Mouse (Mus musculus) stomach, postnatal 0 days (tissue): ENCODE measurements around the gene Gm28308. TPM values are rescaled to one million over a fixed set of nuclear protein-coding genes. Genes with fewer than 3 reads are reported as not detected.

Experiments used
- ATAC-seq: fragments of 200-750 bp; cut with Nextera tagmentation; 2 replicates; pipeline ENCODE4 v1.8.0; 2017; ENCODE audit not compliant: low FRiP score, low TSS enrichment
- DNase-seq: peaks from one replicate; pipeline ENCODE4 v3.0.0-alpha.2; 2016; ENCODE audit warnings: low spot score
- H3K27ac ChIP-seq: fragments of 300-500 bp; sonication (generic); replicated peaks from 2 replicates; pipeline ENCODE4 v1.5.1; 2014; ENCODE audit warnings: mild to moderate bottlenecking, control low read depth
- H3K27me3 ChIP-seq: fragments of 300-500 bp; sonication (generic); 2 replicates; pipeline ENCODE4 v1.6.1; 2014; ENCODE audit warnings: low read length; ENCODE audit not compliant: control insufficient read depth, insufficient read depth
- H3K36me3 ChIP-seq: fragments of 300-500 bp; sonication (generic); 2 replicates; pipeline ENCODE4 v1.6.1; 2014; ENCODE audit warnings: low read length, mixed read lengths; ENCODE audit not compliant: control insufficient read depth, insufficient read depth
- H3K4me1 ChIP-seq: fragments of 300-500 bp; sonication (generic); replicated peaks from 2 replicates; pipeline ENCODE4 v1.6.1; 2014; ENCODE audit warnings: antibody characterized with exemption; ENCODE audit not compliant: control insufficient read depth, insufficient read depth
- H3K4me2 ChIP-seq: fragments of 300-500 bp; sonication (generic); replicated peaks from 2 replicates; pipeline ENCODE4 v1.6.1; 2014; ENCODE audit warnings: low read depth, mild to moderate bottlenecking, control low read depth, moderate library complexity
- H3K4me3 ChIP-seq: fragments of 300-500 bp; sonication (generic); 2 replicates; pipeline ENCODE4 v1.5.1; 2014; ENCODE audit warnings: low read depth, low read length, control low read depth
- H3K9ac ChIP-seq: fragments of 300-500 bp; sonication (generic); 2 replicates; pipeline ENCODE4 v1.6.1; 2014; ENCODE audit warnings: mild to moderate bottlenecking, low read length, control low read depth, mixed read lengths
- H3K9me3 ChIP-seq: fragments of 300-500 bp; sonication (generic); 2 replicates; pipeline ENCODE4 v1.6.1; 2016; ENCODE audit warnings: low read length; ENCODE audit not compliant: control insufficient read depth
- CTCF ChIP-seq: IDR thresholded peaks from 2 replicates; pipeline ENCODE4 v1.5.1; 2016; ENCODE audit warnings: antibody characterized with exemption, low read depth, mild to moderate bottlenecking, moderate library complexity
- EP300 ChIP-seq: optimal IDR thresholded peaks from 2 replicates; pipeline ENCODE3; 2016; ENCODE audit warnings: antibody characterized with exemption
- WGBS: fragments of 180-500 bp; shearing (Covaris S2); extraction: QIAGEN DNeasy Blood & Tissue Kit; methylation state at CpG from one replicate; pipeline ENCODE4 v1.1.7; 2014; 5-methylcytosine and 5-hydroxymethylcytosine counted together
- polyA plus RNA-seq: library from polyadenylated mRNA; unstranded; fragments of >200 nt; fragmentation: Nextera tagmentation; extraction: Ambion mirVana; gene quantifications from 2 replicates; pipeline ENCODE4 v1.2.1, GENCODE M21; 2015

The Gm28308 gene
- polyA plus RNA-seq, 1 experiment from 2014 or later, result not detected

DNA sequence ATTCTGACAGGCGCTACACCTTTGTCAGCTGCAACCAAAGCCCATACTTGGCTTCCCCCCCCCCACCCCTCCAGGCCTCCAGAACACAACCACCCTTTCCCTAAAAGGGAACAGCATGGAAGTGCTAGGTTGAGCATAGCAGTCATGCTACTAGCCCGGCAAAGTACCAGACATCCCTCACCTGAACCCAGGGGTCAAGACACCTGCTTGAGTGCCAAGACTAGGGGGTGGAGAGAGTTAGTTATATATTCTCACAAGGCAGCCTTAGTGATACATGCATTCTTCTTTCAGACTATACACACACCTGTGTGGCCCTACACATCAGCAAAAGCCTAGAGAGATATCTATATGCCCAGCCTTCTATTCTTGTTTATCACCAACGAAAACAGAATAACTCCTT, 27.3 kb downstream of the Gm28308 start:
- no peak overlapping the region for H3K9ac ChIP-seq
- peak overlapping the region; percentile 1; the same call in 1 of the 2 replicates for H3K4me2 ChIP-seq
- no peaks in the 10 kb centered on the region for H3K9me3 ChIP-seq
- TF ChIP-seq EP300, result no peak
- H3K4me1 ChIP-seq, result peaks cover 3% of the 10 kb centered on the region; the same call in 1 of the 2 replicates
- H3K27ac ChIP-seq, result no peak overlapping the region
- WGBS, result 45% methylated on average over 3 of the region's 3 CpGs
- no peaks in the 10 kb centered on the region for H3K36me3 ChIP-seq
- ATAC-seq (no peak), DNase-seq (no peak)
- no peak overlapping the region for H3K4me3 ChIP-seq
- H3K27me3 ChIP-seq, result peaks cover 2% of the 10 kb centered on the region; the same call in 1 of the 2 replicates

DNA sequence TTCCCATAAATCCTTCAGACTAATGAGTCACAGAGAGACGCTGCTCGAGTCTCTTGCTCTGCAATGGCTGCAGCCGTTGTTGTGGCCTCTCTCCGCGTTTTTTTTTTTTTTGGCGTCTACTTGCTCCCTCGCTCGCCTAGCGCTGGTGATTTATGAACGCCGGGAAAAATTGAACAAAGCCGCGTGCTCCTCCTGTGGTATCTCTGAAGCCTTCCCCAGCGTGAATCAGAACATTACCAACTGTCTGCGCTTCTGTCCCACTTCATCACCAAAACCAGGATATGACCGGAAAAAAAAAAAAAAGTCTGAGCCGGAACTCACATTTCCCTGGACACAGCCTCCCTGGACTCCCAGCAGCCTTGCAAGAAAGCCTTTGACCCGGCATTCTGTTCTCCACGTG, 27.9 kb downstream of the Gm28308 start:
- Histone ChIP-seq H3K9me3 (no peaks in the 10 kb centered on the region), H3K36me3 (no peaks in the 10 kb centered on the region), H3K4me1 (peaks cover 3% of the 10 kb centered on the region; the same call in 1 of the 2 replicates), H3K9ac (peak overlapping the region; percentile 18; the same call in 1 of the 2 replicates), H3K27me3 (peaks cover 2% of the 10 kb centered on the region; the same call in 1 of the 2 replicates), H3K4me3 (0 out of 2 replicates have a peak overlapping the region, but pooled peaks have one; percentile 17), H3K27ac (0 out of 2 replicates have a peak overlapping the region, but pooled peaks have one; percentile 35), H3K4me2 (peak overlapping the region; percentile 34; the same call in 1 of the 2 replicates)
- TF ChIP-seq EP300 (no peak), CTCF (no peak)
- ATAC-seq (no peak), DNase-seq (no peak)
- 3% methylated on average over 19 of the region's 19 CpGs for WGBS

DNA sequence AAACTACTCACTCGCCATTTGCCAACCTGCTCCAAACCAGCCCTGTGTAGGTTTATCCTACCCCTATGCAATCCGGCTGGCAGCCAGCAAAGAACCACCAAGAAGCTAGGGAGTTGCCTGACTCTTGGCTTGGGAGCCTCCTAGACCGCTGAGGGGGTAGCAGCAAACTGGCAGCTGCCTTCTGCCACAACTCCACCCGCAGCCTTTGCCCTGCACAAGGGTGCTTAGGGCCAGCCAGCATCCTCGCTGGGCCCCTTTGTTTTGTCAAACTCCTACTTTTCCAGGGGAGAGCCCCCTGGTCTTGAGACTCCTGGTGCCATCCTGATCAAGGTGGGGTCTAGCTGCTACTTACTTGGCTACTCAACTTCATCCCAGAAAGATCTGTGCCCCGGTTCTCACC, 28.5 kb downstream of the Gm28308 start:
- no peaks in the 10 kb centered on the region for H3K9me3 ChIP-seq
- WGBS, result 27% methylated on average over 6 of the region's 6 CpGs
- H3K4me2 ChIP-seq, result peak overlapping the region; percentile 34
- peaks cover 3% of the 10 kb centered on the region; the same call in 1 of the 2 replicates for H3K4me1 ChIP-seq
- peaks cover 2% of the 10 kb centered on the region; the same call in 1 of the 2 replicates for H3K27me3 ChIP-seq
- ATAC-seq (no peak), DNase-seq (no peak)
- H3K9ac ChIP-seq, result no peak overlapping the region
- no peaks in the 10 kb centered on the region for H3K36me3 ChIP-seq
- peak overlapping the region; percentile 61 for H3K27ac ChIP-seq
- TF ChIP-seq EP300 (no peak), CTCF (no peak)
- peak overlapping the region; percentile 17; the same call in 1 of the 2 replicates for H3K4me3 ChIP-seq

DNA sequence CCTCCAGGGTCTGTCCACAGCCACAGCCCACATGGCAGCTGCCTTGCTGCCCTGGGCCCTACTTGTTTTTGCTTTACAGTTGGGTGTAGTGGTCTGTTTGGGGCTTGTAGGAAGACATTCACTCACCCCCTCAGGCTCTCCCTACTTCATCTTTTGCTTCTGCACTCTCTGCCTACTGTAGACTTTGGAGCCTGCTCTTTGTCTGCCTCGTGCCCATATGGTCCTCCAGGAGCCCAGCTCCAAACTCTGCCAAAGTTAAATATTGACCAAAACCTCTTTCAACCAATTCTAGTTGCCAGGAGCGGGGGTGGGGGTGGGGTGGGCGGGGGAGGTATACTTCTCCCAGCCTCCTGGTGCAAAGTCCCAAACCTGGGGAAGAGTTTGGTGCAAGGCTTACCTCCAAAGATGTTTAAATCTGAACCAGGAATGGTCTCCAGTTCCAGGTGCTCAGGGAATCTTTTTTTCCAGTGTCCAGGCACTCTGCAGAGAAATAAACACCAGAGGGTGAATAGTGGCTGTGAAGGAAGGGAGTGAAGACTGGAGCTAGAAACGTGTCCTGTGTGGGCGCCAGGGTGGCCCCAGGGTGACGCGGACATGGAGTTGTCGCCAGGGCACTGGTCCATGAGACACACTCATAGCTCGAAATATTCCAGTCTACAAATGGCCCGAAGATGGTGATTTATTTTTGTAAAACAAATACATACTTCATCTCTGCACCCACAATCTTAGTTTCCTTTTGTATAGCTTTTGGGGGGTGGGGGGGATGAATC, 29.6 kb downstream of the Gm28308 start:
- no peak for ATAC-seq
- H3K4me2 ChIP-seq, result peak overlapping the region; percentile 23; the same call in 1 of the 2 replicates
- peak overlapping the region; percentile 75 for H3K27ac ChIP-seq
- DNase-seq, result no peak
- 20% methylated on average over 10 of the region's 10 CpGs for WGBS
- H3K36me3 ChIP-seq, result no peaks in the 10 kb centered on the region
- H3K9me3 ChIP-seq, result no peaks in the 10 kb centered on the region
- H3K4me3 ChIP-seq, result no peak overlapping the region
- H3K4me1 ChIP-seq, result peaks cover 3% of the 10 kb centered on the region; the same call in 1 of the 2 replicates
- TF ChIP-seq CTCF, result no peak
- no peak for TF ChIP-seq EP300
- peaks cover 2% of the 10 kb centered on the region; the same call in 1 of the 2 replicates for H3K27me3 ChIP-seq
- no peak overlapping the region for H3K9ac ChIP-seq

DNA sequence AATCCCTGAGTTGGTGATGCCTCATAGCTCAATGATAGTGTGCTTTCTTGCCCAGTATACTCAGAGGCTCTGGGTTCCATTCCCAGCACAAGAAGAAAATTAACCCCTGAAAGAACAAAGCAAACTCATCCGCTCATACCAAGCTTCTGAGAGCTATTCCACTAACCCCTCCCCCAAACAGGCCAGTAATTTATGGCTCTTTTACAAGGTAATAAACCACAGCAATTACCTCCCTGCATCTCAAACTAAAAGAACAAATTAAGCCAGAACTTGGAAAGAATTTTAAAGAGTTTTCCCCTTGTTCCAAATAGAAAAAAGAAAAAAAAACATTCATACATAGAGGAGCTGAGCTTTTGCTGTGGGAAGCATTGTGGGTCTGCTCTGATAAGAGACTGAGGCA, 30.3 kb downstream of the Gm28308 start:
- Histone ChIP-seq H3K4me2 (0 out of 2 replicates have a peak overlapping the region, but pooled peaks have one; percentile 5), H3K36me3 (no peaks in the 10 kb centered on the region), H3K27ac (peak overlapping the region; percentile 75), H3K27me3 (peaks cover 2% of the 10 kb centered on the region; the same call in 1 of the 2 replicates), H3K9ac (no peak overlapping the region), H3K4me3 (no peak overlapping the region), H3K9me3 (no peaks in the 10 kb centered on the region), H3K4me1 (peaks cover 3% of the 10 kb centered on the region; the same call in 1 of the 2 replicates)
- DNase-seq, result no peak
- no peak for ATAC-seq
- no peak for TF ChIP-seq CTCF
- no peak for TF ChIP-seq EP300
- WGBS, result 41% methylated on average over 1 of the region's 1 CpGs

DNA sequence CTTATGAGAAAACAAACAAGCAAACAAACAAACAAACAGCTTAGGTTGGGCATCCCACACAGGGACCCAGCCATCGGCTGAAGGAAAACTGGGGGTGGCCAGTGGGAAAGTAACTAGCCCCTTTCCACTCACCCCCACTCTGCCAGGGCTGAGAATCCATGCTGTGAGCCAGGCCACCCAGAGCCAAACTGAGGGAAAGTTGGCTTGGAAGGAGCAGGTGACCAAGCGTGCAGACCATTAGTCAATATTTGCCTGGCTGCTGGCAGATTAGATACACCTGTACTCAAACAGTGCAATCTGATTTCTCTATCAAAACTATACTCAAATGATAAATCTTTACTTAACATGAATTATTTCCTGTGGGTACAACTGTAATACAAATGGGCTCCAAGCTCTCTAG, 31.1 kb downstream of the Gm28308 start:
- Histone ChIP-seq H3K4me2 (no peak overlapping the region), H3K9me3 (no peaks in the 10 kb centered on the region), H3K27me3 (peaks cover 2% of the 10 kb centered on the region; the same call in 1 of the 2 replicates), H3K27ac (no peak overlapping the region), H3K4me1 (no peaks in the 10 kb centered on the region; the same call in 1 of the 2 replicates), H3K4me3 (no peak overlapping the region), H3K36me3 (no peaks in the 10 kb centered on the region), H3K9ac (no peak overlapping the region)
- WGBS, result 31% methylated on average over 2 of the region's 2 CpGs
- ATAC-seq (no peak), DNase-seq (no peak)
- no peak for TF ChIP-seq EP300
